18 mouse cellular contexts compared by ENCODE assay signal in the genomic region with DNA sequence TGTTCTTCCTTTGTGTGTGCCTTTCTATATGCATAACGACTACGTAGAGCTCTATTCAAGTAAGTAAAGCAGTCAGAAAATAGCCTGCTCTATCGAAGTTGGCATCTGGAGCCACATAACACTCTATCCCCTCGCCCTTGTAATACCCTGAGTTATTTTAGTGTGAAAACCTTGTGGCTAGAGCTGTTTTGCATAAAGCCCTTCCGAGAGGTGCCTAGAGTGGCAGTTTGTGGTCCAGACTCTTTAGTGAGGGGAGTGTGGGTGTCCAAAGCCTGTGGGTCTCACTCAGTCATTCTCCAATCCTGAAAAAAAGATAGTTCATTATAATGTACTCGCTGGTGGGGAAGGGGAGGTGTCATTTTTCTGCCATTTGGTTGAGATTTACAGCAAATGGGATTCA.
DNase-seq lines count a peak whose midpoint lies in the region; ATAC-seq lines count a peak whose summit lies in the region.
"Had no signal": no experiment of that assay in that cellular context is flagged by ENCODE, and none has a peak within 500 bp of the region (broad histone marks: within the 10 kb centered on the region; RNA-seq: fewer than 3 reads in every experiment).

No protein-coding gene starts in this region.

- no peak for DNase-seq in forebrain, embryonic 10.5 days (ENCODE audit: extremely low spot score, low spot score)
- peak; percentile 58 for DNase-seq in A20 (ENCODE audit: low read depth, low spot score)
- no peak for DNase-seq in urinary bladder, postnatal 10 days (ENCODE audit: low spot score)
- DNase-seq in natural killer cell, adult 2 months (ENCODE audit: low spot score in 2 of 2) = no peak
- DNase-seq: adrenal gland, postnatal 25 days; cerebellum, adult 11-12 months; kidney, adult 18-20 months; kidney, postnatal 14 days; lung, postnatal 10 days; spleen, adult 18-20 months; thymus, postnatal 25 days had no signal

- no peaks in the 10 kb centered on the region for H3K36me3 ChIP-seq in forebrain, embryonic 10.5 days (replicated peaks)
- H3K36me3 ChIP-seq in forebrain, embryonic 13.5 days (ENCODE audit: poor library complexity, severe bottlenecking) = no peaks in the 10 kb centered on the region
- H3K36me3 ChIP-seq in hindbrain, embryonic 15.5 days = no peaks in the 10 kb centered on the region
- no peaks in the 10 kb centered on the region for H3K36me3 ChIP-seq in hindbrain, embryonic 12.5 days
- no peaks in the 10 kb centered on the region for H3K36me3 ChIP-seq in limb, embryonic 13.5 days

- peaks cover 42% of the 10 kb centered on the region for H3K4me1 ChIP-seq in forebrain, embryonic 10.5 days
- H3K4me1 ChIP-seq in forebrain, embryonic 13.5 days = peaks cover 18% of the 10 kb centered on the region
- H3K4me1 ChIP-seq in hindbrain, embryonic 15.5 days (replicated peaks) = peaks cover 16% of the 10 kb centered on the region
- H3K4me1 ChIP-seq in hindbrain, embryonic 12.5 days = peaks cover 19% of the 10 kb centered on the region
- peaks cover 15% of the 10 kb centered on the region for H3K4me1 ChIP-seq in limb, embryonic 13.5 days

- 76% methylated on average over 6 of the region's 6 CpGs for WGBS in forebrain, embryonic 10.5 days
- WGBS in forebrain, embryonic 13.5 days = 27% methylated on average over 6 of the region's 6 CpGs
- WGBS in hindbrain, embryonic 15.5 days = 50% methylated on average over 6 of the region's 6 CpGs
- WGBS in hindbrain, embryonic 12.5 days = 52% methylated on average over 6 of the region's 6 CpGs
- WGBS in limb, embryonic 13.5 days = 53% methylated on average over 6 of the region's 6 CpGs

- ATAC-seq in forebrain, embryonic 13.5 days = no peak
- ATAC-seq in hindbrain, embryonic 15.5 days (ENCODE audit: low FRiP score, low read depth) = no peak
- no peak for ATAC-seq in hindbrain, embryonic 12.5 days (ENCODE audit: low FRiP score)
- no peak for ATAC-seq in limb, embryonic 13.5 days (ENCODE audit: low FRiP score, low read depth)
- ATAC-seq: midbrain, embryonic 16.5 days had no signal

- peak overlapping the region; percentile 78; the same call in 1 of the 2 replicates for H3K27ac ChIP-seq in forebrain, embryonic 10.5 days
- H3K27ac ChIP-seq in forebrain, embryonic 13.5 days = no peak overlapping the region
- 0 out of 2 replicates have a peak overlapping the region, but pooled peaks have one; percentile 47 for H3K27ac ChIP-seq in hindbrain, embryonic 15.5 days (replicated peaks)
- no peak overlapping the region for H3K27ac ChIP-seq in hindbrain, embryonic 12.5 days
- no peak overlapping the region for H3K27ac ChIP-seq in limb, embryonic 13.5 days
- H3K27ac ChIP-seq: layer of hippocampus, adult 2 months had no signal

- H3K4me3 ChIP-seq in forebrain, embryonic 10.5 days = no peak overlapping the region
- H3K4me3 ChIP-seq in forebrain, embryonic 13.5 days = no peak overlapping the region
- H3K4me3 ChIP-seq in hindbrain, embryonic 15.5 days = no peak overlapping the region
- H3K4me3 ChIP-seq in hindbrain, embryonic 12.5 days = no peak overlapping the region
- no peak overlapping the region for H3K4me3 ChIP-seq in limb, embryonic 13.5 days
- H3K4me3 ChIP-seq: layer of hippocampus, adult 2 months had no signal

- H3K9ac ChIP-seq in forebrain, embryonic 13.5 days = no peak overlapping the region
- H3K9ac ChIP-seq in hindbrain, embryonic 15.5 days = no peak overlapping the region
- no peak overlapping the region for H3K9ac ChIP-seq in hindbrain, embryonic 12.5 days
- no peak overlapping the region for H3K9ac ChIP-seq in limb, embryonic 13.5 days
- H3K9ac ChIP-seq: liver, postnatal 0 days had no signal

- no peak overlapping the region for H3K4me2 ChIP-seq in forebrain, embryonic 13.5 days
- H3K4me2 ChIP-seq in hindbrain, embryonic 15.5 days = no peak overlapping the region
- H3K4me2 ChIP-seq in hindbrain, embryonic 12.5 days (replicated peaks) = no peak overlapping the region
- peak overlapping the region; percentile 39 for H3K4me2 ChIP-seq in limb, embryonic 13.5 days (replicated peaks)

- H3K9me3 ChIP-seq in forebrain, embryonic 10.5 days = no peaks in the 10 kb centered on the region
- no peaks in the 10 kb centered on the region for H3K9me3 ChIP-seq in forebrain, embryonic 13.5 days (replicated peaks)
- no peaks in the 10 kb centered on the region for H3K9me3 ChIP-seq in hindbrain, embryonic 15.5 days
- H3K9me3 ChIP-seq in hindbrain, embryonic 12.5 days (replicated peaks) = no peaks in the 10 kb centered on the region
- no peaks in the 10 kb centered on the region for H3K9me3 ChIP-seq in limb, embryonic 13.5 days

- peaks cover 6% of the 10 kb centered on the region for H3K27me3 ChIP-seq in forebrain, embryonic 10.5 days (ENCODE audit: poor library complexity, severe bottlenecking)
- H3K27me3 ChIP-seq in forebrain, embryonic 13.5 days = no peaks in the 10 kb centered on the region
- H3K27me3 ChIP-seq in hindbrain, embryonic 15.5 days = no peaks in the 10 kb centered on the region
- H3K27me3 ChIP-seq in hindbrain, embryonic 12.5 days = no peaks in the 10 kb centered on the region
- H3K27me3 ChIP-seq in limb, embryonic 13.5 days = peaks cover 44% of the 10 kb centered on the region

Comparison
In these comparisons a context has a peak if more than half of its experiments do, and no peak if none do; other contexts are left out.
1. H3K27ac ChIP-seq: peak in forebrain, embryonic 10.5 days (single experiment) and hindbrain, embryonic 15.5 days (single experiment); none in forebrain, embryonic 13.5 days (single experiment), hindbrain, embryonic 12.5 days (single experiment) and limb, embryonic 13.5 days (single experiment).